Mouse (Mus musculus) bone marrow, adult 2 months (tissue): ENCODE measurements around the gene Tanc2.

Source experiments
- CTCF ChIP-seq: fragments of 200-500 bp; IDR thresholded peaks from 2 replicates; pipeline ENCODE4 v1.5.1; 2011; ENCODE audit warnings: low read length, control low read depth; ENCODE audit not compliant: control insufficient read depth, insufficient read depth
- POLR2A ChIP-seq: fragments of 200-500 bp; IDR thresholded peaks from 2 replicates; pipeline ENCODE4 v1.6.1; 2011; ENCODE audit warnings: low read depth, mild to moderate bottlenecking, control low read depth, low read length, borderline replicate concordance; ENCODE audit not compliant: control insufficient read depth

- no peak for TF ChIP-seq CTCF
- no peak for TF ChIP-seq POLR2A
Observed at GRCm38 (mm10) chr11:105951601-105952044, 361.8 kb downstream of the Tanc2 start.
